Mouse (Mus musculus) liver, embryonic 11.5 days (tissue): Measurements from ENCODE around the gene Lrrc61. TPM values are rescaled to one million over a fixed set of nuclear protein-coding genes. Genes with fewer than 3 reads are reported as not detected.

ENCODE experiments used
- ATAC-seq: fragments of 200-750 bp; cut with Nextera tagmentation; replicated peaks from 2 replicates; pipeline ENCODE4 v1.8.0; 2017; ENCODE audit warnings: moderate number of reproducible peaks, mild to moderate bottlenecking, moderate TSS enrichment, moderate library complexity; ENCODE audit not compliant: low FRiP score
- DNase-seq: peaks from one replicate; pipeline ENCODE4 v3.0.0-alpha.2; 2017; ENCODE audit warnings: low spot score
- H3K27ac ChIP-seq: fragments of 300-500 bp; sonication (generic); 2 replicates; pipeline ENCODE4 v1.5.1; 2014; ENCODE audit warnings: mild to moderate bottlenecking, low read depth, low read length, control low read depth
- H3K27me3 ChIP-seq: fragments of 300-500 bp; sonication (generic); replicated peaks from 2 replicates; pipeline ENCODE4 v1.6.1; 2014; ENCODE audit warnings: low read length, mixed read lengths; ENCODE audit not compliant: control insufficient read depth, insufficient read depth
- H3K36me3 ChIP-seq: fragments of 300-500 bp; sonication (generic); 2 replicates; pipeline ENCODE4 v1.6.1; 2014; ENCODE audit warnings: mild to moderate bottlenecking, low read length, moderate library complexity, mixed read lengths; ENCODE audit not compliant: control insufficient read depth, insufficient read depth
- H3K4me1 ChIP-seq: fragments of 300-500 bp; sonication (generic); replicated peaks from 2 replicates; pipeline ENCODE4 v1.6.1; 2014; ENCODE audit warnings: low read length, mixed read lengths; ENCODE audit not compliant: control insufficient read depth, insufficient read depth
- H3K4me2 ChIP-seq: fragments of 300-500 bp; sonication (generic); 2 replicates; pipeline ENCODE4 v1.6.1; 2014; ENCODE audit warnings: mild to moderate bottlenecking, control low read depth, moderate library complexity
- H3K4me3 ChIP-seq: fragments of 300-500 bp; sonication (generic); 2 replicates; pipeline ENCODE4 v1.5.1; 2014; ENCODE audit warnings: low read depth, low read length, control low read depth
- H3K9ac ChIP-seq: fragments of 300-500 bp; sonication (generic); 2 replicates; pipeline ENCODE4 v1.6.1; 2014; ENCODE audit warnings: low read depth, low read length, control low read depth
- H3K9me3 ChIP-seq: fragments of 300-500 bp; sonication (generic); 2 replicates; pipeline ENCODE4 v1.6.1; 2016; ENCODE audit warnings: low read length, inconsistent platforms, mixed read lengths; ENCODE audit not compliant: control insufficient read depth
- WGBS: fragments of 180-500 bp; shearing (Covaris S2); extraction: QIAGEN DNeasy Blood & Tissue Kit; methylation state at CpG from one replicate; pipeline ENCODE4 v1.1.7; 2014; 5-methylcytosine and 5-hydroxymethylcytosine counted together
- polyA plus RNA-seq: library from polyadenylated mRNA; unstranded; fragments of >200 nt; fragmentation: Nextera tagmentation; extraction: Ambion mirVana; gene quantifications from 2 replicates; pipeline ENCODE4 v1.2.1, GENCODE M21; 2014

Lrrc61 gene
- polyA plus RNA-seq, 1 experiment from 2014 or later: 4.6 TPM

DNA sequence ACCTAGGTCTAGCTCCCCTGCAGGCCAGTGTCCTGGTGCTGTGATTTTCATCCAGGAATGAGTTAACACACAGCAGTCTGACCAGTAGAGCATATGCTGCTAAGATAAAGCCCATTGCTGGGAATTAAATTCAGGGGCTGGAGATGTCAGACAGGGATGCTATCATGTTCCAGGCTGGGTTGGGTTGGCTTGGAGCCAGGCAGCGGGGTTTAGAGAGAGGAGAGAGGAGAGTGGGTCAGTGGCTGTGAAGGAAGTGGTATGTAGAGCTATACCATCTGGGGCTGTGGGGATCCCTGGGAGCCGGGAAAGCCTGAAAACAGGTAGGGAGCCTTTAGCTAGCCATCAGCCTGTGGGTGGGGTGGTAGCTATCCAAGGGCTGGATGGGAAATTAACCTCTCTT lies 23.7 kb upstream of the Lrrc61 start:
- H3K4me3 ChIP-seq: no peak overlapping the region
- H3K27me3 ChIP-seq: no peaks in the 10 kb centered on the region
- H3K4me2 ChIP-seq: no peak overlapping the region
- no peaks in the 10 kb centered on the region for H3K4me1 ChIP-seq
- no peaks in the 10 kb centered on the region for H3K9me3 ChIP-seq
- ATAC-seq (no peak), DNase-seq (no peak)
- H3K9ac ChIP-seq: no peak overlapping the region
- WGBS: 74% methylated on average over 2 of the region's 2 CpGs
- H3K36me3 ChIP-seq: no peaks in the 10 kb centered on the region
- H3K27ac ChIP-seq: no peak overlapping the region

DNA sequence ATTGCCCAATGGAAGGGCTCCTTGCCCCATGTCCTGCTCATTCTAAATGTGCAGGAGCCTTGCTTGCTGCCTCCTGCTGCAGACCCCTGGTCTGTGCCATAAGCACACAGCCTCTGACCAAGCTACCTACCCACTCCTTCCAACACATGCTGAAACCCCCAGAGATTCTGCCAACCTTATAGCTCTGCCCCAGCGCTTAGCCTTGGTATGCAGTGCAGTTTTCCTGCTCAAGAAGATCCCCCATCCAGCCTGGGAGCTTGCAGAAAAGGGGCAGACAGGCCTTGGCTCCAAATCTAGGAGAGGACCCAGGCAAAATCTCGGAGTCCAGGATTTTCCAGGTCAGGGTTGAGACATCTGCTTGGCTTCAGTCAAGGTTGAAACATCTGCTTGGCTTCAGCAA lies 21.1 kb upstream of the Lrrc61 start:
- Histone ChIP-seq H3K36me3 (no peaks in the 10 kb centered on the region), H3K9me3 (no peaks in the 10 kb centered on the region), H3K27me3 (no peaks in the 10 kb centered on the region), H3K9ac (no peak overlapping the region), H3K27ac (no peak overlapping the region), H3K4me3 (no peak overlapping the region), H3K4me1 (no peaks in the 10 kb centered on the region), H3K4me2 (no peak overlapping the region)
- ATAC-seq (no peak), DNase-seq (no peak)
- 78% methylated on average over 2 of the region's 2 CpGs for WGBS

DNA sequence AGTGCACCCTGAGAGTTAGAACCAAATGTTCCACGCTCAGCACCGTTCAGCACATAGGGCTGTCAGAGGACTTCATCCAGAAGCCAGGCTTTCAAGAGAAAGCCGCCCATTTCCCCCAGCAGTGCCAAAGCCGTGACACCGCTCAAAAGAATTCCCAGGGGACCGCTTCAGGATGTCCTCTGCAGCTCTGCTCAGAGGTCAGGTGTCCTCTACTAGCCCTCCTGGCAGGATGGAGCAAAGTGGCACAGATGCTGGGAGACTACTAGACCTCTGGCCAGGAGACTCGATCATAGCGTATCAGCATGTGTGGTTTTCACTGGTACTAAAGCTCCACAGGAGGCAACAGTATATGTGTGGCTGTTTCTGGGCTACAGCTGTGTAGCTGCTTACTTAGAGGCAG lies 19.7 kb upstream of the Lrrc61 start:
- H3K36me3 ChIP-seq: no peaks in the 10 kb centered on the region
- WGBS: 77% methylated on average over 8 of the region's 8 CpGs
- ATAC-seq: no peak
- no peak overlapping the region for H3K27ac ChIP-seq
- no peak overlapping the region for H3K4me3 ChIP-seq
- no peaks in the 10 kb centered on the region for H3K4me1 ChIP-seq
- H3K4me2 ChIP-seq: no peak overlapping the region
- H3K27me3 ChIP-seq: no peaks in the 10 kb centered on the region
- no peak overlapping the region for H3K9ac ChIP-seq
- no peak for DNase-seq
- no peaks in the 10 kb centered on the region for H3K9me3 ChIP-seq

DNA sequence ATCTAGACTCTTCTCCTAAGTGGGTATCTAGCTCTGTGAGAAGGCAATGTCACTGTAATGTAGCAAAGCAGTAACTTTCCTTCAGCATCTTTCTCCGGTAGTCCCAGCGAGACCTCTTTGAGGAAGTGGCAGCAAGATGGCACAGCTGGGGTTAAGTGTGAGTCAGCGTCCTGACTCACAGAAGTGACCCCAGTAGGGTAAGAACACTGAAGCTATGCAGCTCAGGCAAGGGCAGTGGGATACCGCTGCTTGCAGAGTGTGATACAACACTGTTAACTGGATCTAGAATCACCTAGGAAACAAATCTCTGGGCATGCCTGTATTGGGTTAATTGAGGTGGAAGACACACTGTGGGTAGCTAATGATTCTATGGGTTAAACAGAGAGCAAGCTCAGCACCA lies 18.5 kb upstream of the Lrrc61 start:
- no peaks in the 10 kb centered on the region for H3K36me3 ChIP-seq
- 53% methylated on average over 4 of the region's 4 CpGs for WGBS

DNA sequence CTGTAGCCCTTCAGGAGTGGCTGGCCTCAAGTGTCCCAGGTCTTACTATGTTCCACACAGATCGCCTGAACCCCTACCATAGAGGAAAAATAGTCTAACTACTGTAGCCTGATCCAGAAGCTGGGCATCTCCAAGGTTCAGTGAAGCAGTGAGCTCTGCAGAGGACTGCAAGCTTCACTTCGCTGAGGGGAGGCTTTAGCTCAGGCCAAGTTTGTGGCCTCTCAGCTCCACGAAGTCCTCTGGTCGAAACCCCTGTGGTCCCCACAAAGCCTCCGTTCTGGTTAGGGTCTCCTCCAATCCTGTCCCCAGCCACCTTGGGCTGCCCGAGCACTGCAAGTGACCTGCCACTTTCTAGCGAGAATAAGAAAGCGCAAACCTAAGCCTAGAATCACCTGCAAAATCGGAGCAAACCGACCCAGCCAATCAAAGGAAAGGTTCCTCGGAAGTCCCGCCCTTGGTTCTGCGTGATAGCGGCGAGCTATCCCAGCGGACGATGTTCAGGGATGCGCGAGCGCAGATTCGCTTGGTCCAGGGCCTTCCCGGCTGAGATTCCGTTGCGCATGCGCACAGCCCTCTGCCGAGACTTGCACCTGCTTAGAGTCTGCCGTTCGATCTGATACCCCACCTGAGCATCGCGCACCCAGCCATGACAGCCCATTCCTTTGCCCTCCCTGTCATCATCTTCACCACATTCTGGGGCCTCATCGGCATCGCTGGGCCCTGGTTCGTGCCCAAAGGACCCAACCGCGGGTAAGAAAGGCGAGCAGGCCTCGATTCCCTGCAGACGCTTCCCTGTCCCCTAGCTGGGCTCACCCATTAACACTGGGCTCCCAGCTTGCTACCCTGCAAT lies 17.3 kb upstream of the Lrrc61 start, which contains the start of gene Atp6v0e2:
Atp6v0e2 (plus strand) TSS at position 511 of the 850 bp plus-strand sequence.
- Histone ChIP-seq H3K4me3 (peak within 1 kb of the TSS; percentile 27), H3K36me3 (no peaks in the 10 kb centered on the region), H3K27ac (no peak within 1 kb of the TSS), H3K4me2 (peak within 1 kb of the TSS; percentile 52), H3K9ac (no peak within 1 kb of the TSS; the same call in 1 of the 2 replicates), H3K4me1 (no peaks in the 10 kb centered on the region), H3K9me3 (no peaks in the 10 kb centered on the region), H3K27me3 (no peaks in the 10 kb centered on the region)
- 9% methylated on average over 38 of the region's 38 CpGs for WGBS
- ATAC-seq: peak; percentile 45; the same call in 1 of the 2 replicates
- DNase-seq: peak; percentile 67

More for the DNA sequence above, 18.5 kb upstream of the Lrrc61 start:
- no peak overlapping the region for H3K27ac ChIP-seq
- H3K9ac ChIP-seq: no peak overlapping the region
- no peak overlapping the region for H3K4me2 ChIP-seq
- no peaks in the 10 kb centered on the region for H3K4me1 ChIP-seq
- DNase-seq: no peak
- H3K9me3 ChIP-seq: no peaks in the 10 kb centered on the region
- H3K27me3 ChIP-seq: no peaks in the 10 kb centered on the region
- ATAC-seq: no peak
- no peak overlapping the region for H3K4me3 ChIP-seq

DNA sequence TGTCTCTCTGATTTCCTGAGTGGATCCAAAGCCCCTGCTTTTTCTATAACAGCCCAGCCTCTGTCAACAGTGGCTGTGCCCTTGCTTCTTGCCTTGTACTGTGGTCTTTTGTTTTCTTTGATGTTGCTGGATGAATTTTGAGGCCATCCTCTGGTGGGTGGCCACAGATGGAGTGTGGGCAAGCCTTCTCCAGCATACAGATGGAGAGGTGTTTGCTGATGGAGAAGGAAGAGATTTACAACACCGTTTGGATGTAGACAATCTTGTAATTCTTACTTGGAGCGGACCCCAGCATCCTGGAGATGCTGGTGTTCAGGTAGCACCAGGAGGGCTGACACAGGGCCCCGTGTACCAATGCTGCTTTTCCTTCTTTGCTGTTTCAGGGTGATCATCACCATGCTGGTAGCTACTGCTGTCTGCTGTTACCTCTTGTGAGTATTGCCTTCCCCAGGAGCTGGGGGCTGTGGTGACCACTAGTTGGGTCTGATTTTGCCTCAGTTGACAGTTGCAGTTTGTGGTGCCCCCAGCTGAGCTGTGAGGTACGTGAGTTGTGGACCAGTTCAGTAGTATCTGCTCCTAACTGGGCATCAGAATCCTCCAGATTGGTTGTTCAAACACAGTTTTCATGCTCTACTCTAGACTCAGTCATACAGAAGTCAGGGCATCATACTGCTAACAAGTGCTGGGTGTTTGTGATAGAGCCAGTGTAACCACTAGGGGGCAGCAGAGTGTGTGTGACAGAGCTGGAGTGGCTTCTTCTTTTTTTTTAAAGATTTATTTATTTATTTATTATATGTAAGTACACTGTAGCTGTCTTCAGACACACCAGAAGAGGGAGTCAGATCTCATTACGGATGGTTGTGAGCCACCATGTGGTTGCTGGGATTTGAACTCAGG lies 15.5 kb upstream of the Lrrc61 start:
- 73% methylated on average over 5 of the region's 5 CpGs for WGBS
- Histone ChIP-seq H3K4me1 (no peaks in the 10 kb centered on the region), H3K36me3 (no peaks in the 10 kb centered on the region), H3K27me3 (no peaks in the 10 kb centered on the region), H3K27ac (no peak overlapping the region), H3K4me3 (no peak overlapping the region), H3K4me2 (no peak overlapping the region), H3K9ac (no peak overlapping the region), H3K9me3 (no peaks in the 10 kb centered on the region)
- ATAC-seq (no peak), DNase-seq (no peak)

DNA sequence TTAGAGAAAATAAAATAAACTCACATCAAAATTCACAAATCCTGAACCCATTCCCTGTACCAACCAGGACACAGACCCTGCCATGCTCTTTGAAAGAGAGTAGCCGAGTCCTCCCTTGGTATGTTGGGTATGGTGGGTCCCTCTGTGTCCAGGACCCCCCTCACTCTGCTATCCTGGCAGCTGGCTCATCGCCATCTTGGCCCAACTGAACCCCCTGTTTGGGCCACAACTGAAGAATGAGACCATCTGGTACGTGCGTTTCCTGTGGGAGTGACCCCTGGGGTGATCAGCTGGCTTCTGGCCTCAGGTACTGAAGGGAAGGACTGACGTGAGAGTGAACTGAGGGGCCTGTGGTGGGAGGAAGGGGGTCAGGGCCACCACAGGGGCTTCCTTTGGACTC lies 14.7 kb upstream of the Lrrc61 start:
- H3K4me2 ChIP-seq: no peak overlapping the region
- no peaks in the 10 kb centered on the region for H3K4me1 ChIP-seq
- H3K27ac ChIP-seq: no peak overlapping the region
- no peaks in the 10 kb centered on the region for H3K36me3 ChIP-seq
- no peak overlapping the region for H3K9ac ChIP-seq
- H3K27me3 ChIP-seq: no peaks in the 10 kb centered on the region
- H3K9me3 ChIP-seq: no peaks in the 10 kb centered on the region
- WGBS: 69% methylated on average over 5 of the region's 5 CpGs
- no peak for ATAC-seq
- DNase-seq: no peak
- no peak overlapping the region for H3K4me3 ChIP-seq

DNA sequence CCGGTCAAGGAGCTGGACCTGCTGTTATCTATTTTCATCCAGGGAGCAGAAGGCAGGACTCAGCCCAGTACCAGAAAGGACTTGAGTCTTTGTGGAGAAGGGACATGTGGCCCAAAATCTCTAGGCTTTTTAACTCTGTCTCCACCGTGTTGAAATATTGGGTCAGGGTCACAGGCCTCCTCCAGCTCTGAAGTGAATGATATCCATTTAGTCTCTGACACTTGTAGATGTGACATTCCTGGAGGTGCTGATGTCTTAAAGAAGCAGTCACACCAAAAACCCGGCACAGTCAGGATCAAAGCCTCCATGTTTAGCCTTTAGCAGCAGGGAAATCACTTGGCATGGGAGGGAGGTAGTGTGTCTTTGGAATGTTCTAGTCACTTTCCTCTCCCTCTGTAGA lies 13.9 kb upstream of the Lrrc61 start:
- no peak for DNase-seq
- no peaks in the 10 kb centered on the region for H3K9me3 ChIP-seq
- WGBS: 53% methylated on average over 3 of the region's 3 CpGs
- H3K4me3 ChIP-seq: no peak overlapping the region
- no peak overlapping the region for H3K27ac ChIP-seq
- H3K36me3 ChIP-seq: no peaks in the 10 kb centered on the region
- no peak overlapping the region for H3K4me2 ChIP-seq
- H3K9ac ChIP-seq: no peak overlapping the region
- no peak for ATAC-seq
- no peaks in the 10 kb centered on the region for H3K4me1 ChIP-seq
- no peaks in the 10 kb centered on the region for H3K27me3 ChIP-seq
